In genomic region chr3:69765206-69765605, GRCm38 (mm10) we compare ENCODE assay signal across 32 mouse cellular contexts.
"Had no signal": no experiment of that assay in that cellular context is flagged by ENCODE, and none has a peak within 500 bp of the region (broad histone marks: within the 10 kb centered on the region; RNA-seq: fewer than 3 reads in every experiment).

No protein-coding gene starts in this region.

- H3K4me2 ChIP-seq: heart, embryonic 12.5 days; heart, embryonic 13.5 days; heart, embryonic 15.5 days; hindbrain, embryonic 12.5 days; hindbrain, embryonic 13.5 days; hindbrain, embryonic 14.5 days; hindbrain, embryonic 15.5 days; kidney, embryonic 15.5 days had no signal

- H3K9ac ChIP-seq: heart, embryonic 12.5 days; heart, embryonic 13.5 days; heart, embryonic 15.5 days; hindbrain, embryonic 12.5 days; hindbrain, embryonic 13.5 days; hindbrain, embryonic 14.5 days; hindbrain, embryonic 15.5 days; kidney, embryonic 15.5 days had no signal

- H3K9me3 ChIP-seq: heart, embryonic 12.5 days; heart, embryonic 13.5 days; heart, embryonic 15.5 days; hindbrain, embryonic 10.5 days; hindbrain, embryonic 12.5 days; hindbrain, embryonic 13.5 days; hindbrain, embryonic 15.5 days; kidney, embryonic 15.5 days had no signal

- H3K4me3 ChIP-seq: heart, embryonic 12.5 days; heart, embryonic 13.5 days; heart, embryonic 15.5 days; hindbrain, embryonic 10.5 days; hindbrain, embryonic 12.5 days; hindbrain, embryonic 13.5 days; hindbrain, embryonic 15.5 days; kidney, embryonic 15.5 days; layer of hippocampus, adult 2 months; left cerebral cortex, adult 2 months had no signal

- ATAC-seq: hindbrain, embryonic 16.5 days; hindbrain, postnatal 0 days; inflammation-experienced regulatory T-cells, adult 6 months; intestine, embryonic 16.5 days; intestine, postnatal 0 days had no signal

- H3K27me3 ChIP-seq: heart, embryonic 12.5 days; heart, embryonic 13.5 days; heart, embryonic 15.5 days; hindbrain, embryonic 12.5 days; hindbrain, embryonic 13.5 days; hindbrain, embryonic 15.5 days; kidney, embryonic 15.5 days had no signal

- H3K4me1 ChIP-seq: heart, embryonic 12.5 days; heart, embryonic 13.5 days; heart, embryonic 15.5 days; hindbrain, embryonic 10.5 days; hindbrain, embryonic 12.5 days; hindbrain, embryonic 13.5 days; hindbrain, embryonic 15.5 days; kidney, embryonic 15.5 days had no signal

- H3K36me3 ChIP-seq: heart, embryonic 15.5 days had no signal

- DNase-seq: heart, postnatal 10 days; heart, postnatal 14 days; heart, postnatal 36 days; kidney, adult 11 months; kidney, adult 18-20 months; kidney, adult 2 months; kidney, adult 8-10 months; kidney, adult 9 months; kidney, postnatal 10 days; kidney, postnatal 14 days; kidney, postnatal 25 days; kidney, postnatal 36 days; kidney, postnatal 4 days; layer of hippocampus, adult 9-11 months; layer of hippocampus, postnatal 36 days had no signal

- H3K27ac ChIP-seq: heart, embryonic 13.5 days; heart, embryonic 15.5 days; hindbrain, embryonic 10.5 days; hindbrain, embryonic 12.5 days; hindbrain, embryonic 13.5 days; hindbrain, embryonic 14.5 days; hindbrain, embryonic 15.5 days; hindbrain, postnatal 0 days; kidney, embryonic 15.5 days; kidney, postnatal 0 days; layer of hippocampus, adult 2 months; left cerebral cortex, adult 2 months had no signal
